Mouse (Mus musculus) kidney, postnatal 25 days (tissue): ENCODE measurements around the gene Prrg1.
"Not testable (repeated sequence)": the region's sequence is repeated elsewhere in the genome, so short reads cannot be mapped to it uniquely, and the experiment has no call there.

Experiments used
- DNase-seq, 2 experiments: peaks; one replicate each; pipeline ENCODE4 v3.0.0; 2021; ENCODE audit warnings: mixed read lengths in 2 of 2

The Prrg1 gene

GRCm38 (mm10) chrX:78583202-78584004 is at the start of gene Prrg1:
Prrg1 (minus strand) TSS chrX:78583896.
- peak; percentile 77 to 85 for DNase-seq

GRCm38 (mm10) chrX:78605814-78606213 is 22.1 kb upstream of the Prrg1 start:
- DNase-seq: peak in 1 of 2 experiments; percentile 1

GRCm38 (mm10) chrX:78593138-78593537 is 9.4 kb upstream of the Prrg1 start:
- no peak for DNase-seq

- peak; percentile 62 to 79 for DNase-seq
Observed at GRCm38 (mm10) chrX:78582854-78583201, 868 bp downstream of the Prrg1 start.

GRCm38 (mm10) chrX:78563451-78563850 is 20.2 kb downstream of the Prrg1 start:
- no peak for DNase-seq

GRCm38 (mm10) chrX:78553399-78553798 is 30.3 kb downstream of the Prrg1 start:
- no peak for DNase-seq

- no peak for DNase-seq
Observed at GRCm38 (mm10) chrX:78552704-78553103, 31.0 kb downstream of the Prrg1 start.

GRCm38 (mm10) chrX:78547696-78548095 is 36.0 kb downstream of the Prrg1 start:
- peak in 1 of 2 experiments; percentile 5 for DNase-seq

GRCm38 (mm10) chrX:78539734-78540133 is 44.0 kb downstream of the Prrg1 start:
- peak in 1 of 2 experiments; percentile 6 for DNase-seq

GRCm38 (mm10) chrX:78538632-78539316 is 44.9 kb downstream of the Prrg1 start:
- DNase-seq: no peak

- no peak for DNase-seq
Observed at GRCm38 (mm10) chrX:78518301-78518700, 65.4 kb downstream of the Prrg1 start.

GRCm38 (mm10) chrX:78482987-78483386 is 100.7 kb downstream of the Prrg1 start:
- DNase-seq: no peak

GRCm38 (mm10) chrX:78479710-78480109 is 104.0 kb downstream of the Prrg1 start:
- peak in 1 of 2 experiments; percentile 1 for DNase-seq

GRCm38 (mm10) chrX:78434357-78434756 is 149.3 kb downstream of the Prrg1 start:
- DNase-seq: no peak

- not testable (repeated sequence) for DNase-seq
Observed at GRCm38 (mm10) chrX:78403346-78403745, 180.3 kb downstream of the Prrg1 start.
